Mouse (Mus musculus) adrenal gland (tissue): ENCODE results near the gene Foxq1.

Experiments
- intact Hi-C: fragments of 180-260 bp; cut with DNase I; formaldehyde crosslinking; loops from one replicate; pipeline ENCODE4 v1.15.1; 2025
- long read RNA-seq, 2 experiments: library from polyadenylated mRNA; unstranded; transcript quantifications; one replicate each; pipeline ENCODE4 v2.0.0; 2020; ENCODE audit warnings: borderline replicate concordance in 1 of 2; ENCODE audit not compliant: insufficient replicate concordance in 1 of 2

Gene Foxq1
- long read RNA-seq, experiment 1, result 0 reads
- long read RNA-seq, experiment 2, result 0 reads

GRCm38 (mm10) chr13:31555834-31556233 lies at the start of gene Foxq1:
Foxq1 (plus strand) TSS chr13:31556134.
- intact Hi-C loops, result loop anchor here (5.0 kb wide), 1 partner anchor 204 kb away; no protein-coding TSS in a partner anchor

- intact Hi-C loops, result no loop called here
These were observed 49.3 kb upstream of the Foxq1 start for GRCm38 (mm10) chr13:31506494-31507167.

DNA sequence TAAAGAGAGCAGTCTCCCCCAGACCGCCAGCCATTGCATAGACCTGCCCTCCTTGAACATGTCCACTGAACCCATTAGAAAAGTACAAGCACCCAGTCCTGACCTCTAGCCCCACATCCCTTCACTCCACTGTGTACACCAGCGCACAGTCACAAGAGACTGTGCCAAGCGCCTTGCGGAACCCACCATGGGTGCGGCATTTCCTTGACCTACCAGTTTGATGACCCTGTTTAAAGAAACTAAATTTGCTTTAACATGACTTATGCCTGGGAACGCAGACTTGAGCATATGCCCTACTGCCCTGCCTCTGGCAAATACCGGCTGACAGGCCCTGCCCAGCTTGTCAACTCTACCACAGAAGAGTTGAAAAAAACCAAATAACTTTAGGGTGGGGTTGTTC lies 40.7 kb upstream of the Foxq1 start:
- intact Hi-C loops, result no loop called here

DNA sequence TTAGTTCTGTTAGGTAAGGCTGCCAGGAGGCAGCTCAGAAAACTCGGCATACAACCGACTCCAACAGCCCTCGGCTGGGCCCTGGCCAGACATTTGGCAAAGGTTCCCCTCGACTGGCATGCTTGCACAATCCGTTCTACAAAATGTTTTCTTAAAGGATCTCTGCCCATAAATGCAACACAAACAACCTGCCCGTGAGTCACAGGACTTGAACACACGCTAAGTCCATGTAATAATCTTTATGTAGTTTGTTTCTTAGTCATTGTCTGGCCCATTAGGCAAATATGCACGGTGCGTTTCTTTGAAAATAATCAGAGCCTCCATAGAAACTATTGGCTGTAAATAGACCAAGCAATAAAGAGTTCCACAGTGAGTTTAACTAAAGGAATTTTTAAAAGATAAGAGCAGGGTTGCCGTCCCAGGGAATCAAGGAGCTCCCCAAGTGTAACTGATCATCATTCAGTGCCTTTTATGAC lies 37.5 kb upstream of the Foxq1 start:
- intact Hi-C loops, result no loop called here

GRCm38 (mm10) chr13:31518971-31519370 lies 37.0 kb upstream of the Foxq1 start:
- intact Hi-C loops, result no loop called here

GRCm38 (mm10) chr13:31524976-31525375 lies 31.0 kb upstream of the Foxq1 start:
- intact Hi-C loops, result no loop called here

DNA sequence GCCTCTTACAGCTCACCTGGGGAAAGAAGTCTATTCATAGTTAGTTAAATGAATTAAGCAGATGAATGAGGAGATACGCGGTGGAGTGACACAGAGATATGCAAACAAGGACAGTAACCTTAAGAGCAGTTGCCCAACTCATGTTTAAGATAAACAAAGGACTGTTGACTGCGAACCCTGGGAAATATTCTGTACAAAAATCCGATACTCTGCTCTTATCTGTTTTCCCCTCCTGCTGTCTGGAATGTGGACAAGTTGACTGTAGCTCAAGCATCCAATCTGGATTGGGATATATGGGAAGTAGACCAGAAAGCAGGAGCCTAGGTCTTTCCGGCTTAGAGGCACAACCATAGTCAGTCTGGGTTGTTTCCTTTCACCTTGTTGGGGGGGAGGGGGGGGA lies 24.7 kb upstream of the Foxq1 start:
- intact Hi-C loops, result no loop called here

GRCm38 (mm10) chr13:31531651-31532061 lies 24.3 kb upstream of the Foxq1 start:
- intact Hi-C loops, result no loop called here

GRCm38 (mm10) chr13:31534726-31535125 lies 21.2 kb upstream of the Foxq1 start:
- intact Hi-C loops, result no loop called here

GRCm38 (mm10) chr13:31543021-31543420 lies 12.9 kb upstream of the Foxq1 start:
- intact Hi-C loops, result no loop called here

- intact Hi-C loops, result no loop called here
These were observed 9.2 kb upstream of the Foxq1 start for GRCm38 (mm10) chr13:31546784-31547183.

DNA sequence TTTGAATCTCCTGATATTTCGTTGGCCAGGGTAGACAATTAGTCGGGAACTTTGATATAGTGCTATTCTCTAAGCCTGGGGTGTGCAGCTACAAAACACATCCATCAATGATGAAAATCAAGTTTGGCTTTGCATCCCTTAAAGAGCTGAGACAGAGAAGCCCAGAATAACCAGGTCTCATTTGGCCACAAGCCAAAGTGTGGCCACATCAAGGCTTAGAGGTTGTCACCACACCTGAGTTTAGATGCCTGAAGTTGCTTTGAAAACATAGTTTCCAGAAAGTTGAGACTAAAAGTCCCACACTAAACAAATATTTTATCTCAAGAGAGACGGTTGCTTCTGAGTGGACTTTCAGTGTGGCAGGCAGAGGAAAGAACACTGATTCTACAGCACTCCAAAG lies 8.7 kb upstream of the Foxq1 start:
- intact Hi-C loops, result no loop called here

DNA sequence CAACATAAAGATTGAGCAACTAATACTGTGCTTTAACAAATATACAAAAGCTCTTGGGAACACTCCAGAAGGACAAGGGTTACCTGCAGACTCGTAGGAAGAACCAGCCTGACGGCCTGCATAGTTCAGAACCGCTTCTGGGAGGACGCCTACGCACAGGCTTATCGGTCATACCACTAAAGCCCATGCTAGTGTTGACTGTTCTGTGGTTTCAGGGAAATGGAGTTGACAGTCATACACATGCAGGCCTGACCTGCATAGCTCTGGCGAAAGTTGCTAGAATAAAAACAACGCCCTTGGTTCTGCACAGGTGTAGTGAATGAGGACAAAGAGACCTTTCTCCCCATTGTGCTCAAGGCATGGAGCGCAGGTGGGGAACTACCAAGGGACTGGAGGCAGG lies 8.3 kb upstream of the Foxq1 start:
- intact Hi-C loops, result no loop called here

GRCm38 (mm10) chr13:31556964-31557767 lies 1.2 kb downstream of the Foxq1 start:
- intact Hi-C loops, result loop anchor here (5.0 kb wide), 1 partner anchor 205 kb away; no protein-coding TSS in a partner anchor

DNA sequence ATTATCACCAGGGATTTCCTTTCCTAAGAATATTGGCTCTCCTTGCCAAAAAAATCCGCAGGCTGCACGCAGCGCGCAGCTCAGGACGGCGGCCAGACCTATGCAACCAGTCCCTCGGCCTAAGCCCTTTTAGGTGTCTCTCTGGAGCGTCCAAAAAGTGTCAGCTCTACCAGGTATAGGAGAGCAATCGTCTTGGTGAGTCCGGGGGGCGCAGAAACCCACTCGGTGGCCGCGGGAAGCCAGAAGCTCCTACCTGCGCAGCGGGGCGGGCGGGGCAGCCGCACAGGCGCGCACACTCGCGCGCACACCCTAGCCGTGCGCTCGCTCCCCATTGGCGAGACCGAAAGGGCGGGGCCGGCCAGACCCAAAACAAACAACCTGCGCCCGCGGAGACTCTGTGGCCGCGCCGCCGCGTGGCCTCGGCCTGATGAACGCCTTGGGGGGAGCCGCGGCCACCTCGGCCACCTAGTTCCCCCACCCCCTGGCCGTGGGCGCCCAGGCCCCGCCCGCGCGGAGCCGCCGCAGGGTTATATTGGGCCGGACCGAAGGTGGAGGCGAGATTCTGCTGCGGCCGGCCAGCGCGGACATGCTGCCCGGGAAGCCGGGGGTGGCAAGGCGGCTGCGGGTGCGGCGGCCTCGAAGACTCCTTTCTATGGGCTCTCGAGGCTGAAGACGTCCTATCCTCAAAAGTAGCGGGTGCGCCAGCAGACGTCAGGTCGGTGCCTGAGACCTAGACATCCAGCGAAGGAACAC lies 2.0 kb downstream of the Foxq1 start:
- intact Hi-C loops, result loop anchor here (5.0 kb wide), 1 partner anchor 206 kb away; no protein-coding TSS in a partner anchor

DNA sequence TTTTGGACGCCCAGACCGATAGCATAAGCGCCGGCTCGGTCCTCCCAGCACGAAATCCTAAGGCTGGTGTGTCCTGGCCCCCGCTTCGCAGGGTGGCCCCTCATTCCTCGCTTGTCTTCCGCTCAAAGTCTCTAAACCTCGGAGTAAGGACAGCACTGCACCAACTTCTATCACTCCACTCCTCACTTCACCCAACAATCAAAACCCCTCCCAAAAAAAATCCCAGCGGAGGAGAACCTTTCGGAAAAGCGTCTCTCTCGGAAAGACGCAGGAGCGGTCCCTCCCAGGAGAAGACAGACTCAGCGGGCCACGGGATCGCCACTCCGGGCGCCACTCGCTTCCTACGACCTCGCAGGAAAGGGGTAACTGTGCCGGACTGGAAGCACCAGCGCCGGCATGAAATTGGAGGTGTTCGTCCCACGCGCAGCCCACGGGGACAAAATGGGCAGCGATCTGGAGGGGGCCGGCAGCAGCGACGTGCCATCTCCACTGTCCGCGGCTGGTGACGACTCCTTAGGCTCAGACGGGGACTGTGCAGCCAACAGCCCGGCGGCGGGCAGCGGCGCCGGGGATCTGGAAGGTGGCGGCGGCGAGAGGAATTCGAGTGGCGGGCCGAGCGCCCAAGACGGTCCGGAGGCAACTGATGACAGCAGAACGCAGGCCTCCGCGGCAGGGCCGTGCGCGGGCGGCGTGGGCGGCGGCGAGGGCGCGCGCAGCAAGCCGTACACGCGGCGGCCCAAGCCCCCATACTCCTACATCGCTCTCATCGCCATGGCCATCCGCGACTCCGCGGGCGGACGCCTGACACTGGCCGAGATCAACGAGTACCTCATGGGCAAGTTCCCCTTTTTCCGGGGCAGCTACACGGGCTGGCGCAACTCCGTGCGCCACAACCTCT lies 2.8 kb downstream of the Foxq1 start, which contains the start of gene A530084C06Rik:
Gene A530084C06Rik (minus strand): TSS at position 813 of the 898 bp plus-strand sequence.
- intact Hi-C loops, result loop anchor here (5.0 kb wide), 1 partner anchor 206 kb away; no protein-coding TSS in a partner anchor

DNA sequence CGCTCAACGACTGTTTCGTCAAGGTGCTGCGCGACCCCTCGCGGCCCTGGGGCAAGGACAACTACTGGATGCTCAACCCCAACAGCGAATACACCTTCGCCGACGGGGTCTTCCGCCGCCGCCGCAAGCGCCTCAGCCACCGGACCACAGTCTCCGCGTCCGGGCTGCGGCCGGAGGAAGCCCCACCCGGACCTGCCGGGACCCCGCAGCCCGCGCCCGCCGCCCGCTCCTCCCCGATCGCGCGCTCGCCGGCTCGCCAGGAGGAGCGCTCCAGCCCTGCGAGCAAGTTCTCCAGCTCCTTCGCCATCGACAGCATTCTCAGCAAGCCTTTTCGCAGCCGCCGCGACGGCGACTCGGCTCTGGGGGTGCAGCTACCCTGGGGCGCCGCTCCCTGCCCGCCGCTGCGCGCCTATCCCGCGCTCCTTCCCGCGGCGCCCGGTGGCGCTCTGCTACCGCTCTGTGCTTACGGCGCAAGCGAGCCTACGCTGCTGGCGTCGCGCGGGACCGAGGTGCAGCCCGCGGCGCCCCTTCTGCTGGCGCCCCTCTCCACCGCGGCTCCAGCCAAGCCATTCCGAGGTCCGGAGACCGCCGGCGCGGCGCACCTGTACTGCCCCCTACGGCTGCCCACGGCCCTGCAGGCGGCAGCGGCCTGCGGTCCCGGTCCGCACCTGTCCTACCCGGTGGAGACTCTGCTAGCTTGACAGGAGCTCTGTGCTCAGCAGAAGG lies 3.6 kb downstream of the Foxq1 start:
- intact Hi-C loops, result loop anchor here (5.0 kb wide), 2 partner anchors 58 to 207 kb away; no protein-coding TSS in a partner anchor

- intact Hi-C loops, result loop anchor here (5.0 kb wide), 1 partner anchor 53 kb away; no protein-coding TSS in a partner anchor
These were observed 8.5 kb downstream of the Foxq1 start for GRCm38 (mm10) chr13:31564394-31564793.

GRCm38 (mm10) chr13:31567099-31567498 lies 11.2 kb downstream of the Foxq1 start:
- intact Hi-C loops, result no loop called here
